Mouse (Mus musculus) neutrophil, adult 59 days (primary cell): ENCODE measurements around the gene Gm11992. TPM values are rescaled to one million over a fixed set of nuclear protein-coding genes. Genes with fewer than 3 reads are reported as not detected.

Experiments
- total RNA-seq, 2 experiments: library from RNA; stranded (reverse); gene quantifications; 1 replicate in 1 of 2; 2 replicates in 1 of 2; pipeline ENCODE4 v1.2.4; 2023

Gene Gm11992
- under 1 TPM; 0.18 to 0.31 TPM for total RNA-seq

GRCm38 (mm10) chr11:9048011-9048702 is at the start of gene Gm11992:
TSS of gene Gm11992 (plus strand) at chr11:9048594.

GRCm38 (mm10) chr11:9010853-9011339 is 37.5 kb upstream of the Gm11992 start, which contains the start of gene Hus1:
TSS of gene Hus1 (minus strand) at chr11:9011191.

GRCm38 (mm10) chr11:9048703-9049060 is 288 bp downstream of the Gm11992 start, which contains the start of gene Sun3:
TSS of gene Sun3 (minus strand) at chr11:9048991.

GRCm38 (mm10) chr11:9118050-9118420 is 69.6 kb downstream of the Gm11992 start, which contains the start of gene Upp1:
TSS of gene Upp1 (plus strand) at chr11:9118103.

Other genes starting within 250 kb of the Gm11992 start
- gene Pkd1l1, start 75.3 kb upstream of the Gm11992 start, total RNA-seq = under 1 TPM; 0.26 to 0.33 TPM
- 10 to 100 TPM in 1 of 2 experiments, 1 to 10 TPM in 1; 8.4 to 10.7 TPM for gene Hus1, start 37.4 kb upstream of the Gm11992 start, total RNA-seq
- gene Sun3, start 397 bp downstream of the Gm11992 start, total RNA-seq = not detected
- 1 to 10 TPM; 3.0 to 5.1 TPM for gene Upp1, start 69.5 kb downstream of the Gm11992 start, total RNA-seq
- gene Abca13, start 143.3 kb downstream of the Gm11992 start, total RNA-seq = 100 to 1,000 TPM in 1 of 2 experiments, 10 to 100 TPM in 1; 100.0 to 136 TPM